10 mouse cellular contexts compared by ENCODE assay signal in genomic region chr5:16237972-16238371, GRCm38 (mm10).
A peak's percentile ranks its signal among the peaks of the same experiment; 100 is the strongest.
DNase-seq lines count a peak whose midpoint lies in the region; ATAC-seq lines count a peak whose summit lies in the region.
"Had no signal": no experiment of that assay in that cellular context is flagged by ENCODE, and none has a peak within 500 bp of the region (broad histone marks: within the 10 kb centered on the region; RNA-seq: fewer than 3 reads in every experiment).

No protein-coding gene starts in this region.

- H3K27ac ChIP-seq in kidney, embryonic 15.5 days: no peak overlapping the region
- peak overlapping the region; percentile 68 for H3K27ac ChIP-seq in forebrain, embryonic 15.5 days (replicated peaks)
- H3K27ac ChIP-seq in hindbrain, embryonic 13.5 days: peak overlapping the region; percentile 78
- no peak overlapping the region for H3K27ac ChIP-seq in midbrain, embryonic 10.5 days (replicated peaks)
- H3K27ac ChIP-seq: embryonic facial prominence, embryonic 15.5 days had no signal

- no peaks in the 10 kb centered on the region for H3K27me3 ChIP-seq in kidney, embryonic 15.5 days
- H3K27me3 ChIP-seq in forebrain, embryonic 15.5 days: no peaks in the 10 kb centered on the region
- H3K27me3 ChIP-seq in hindbrain, embryonic 13.5 days: no peaks in the 10 kb centered on the region
- no peaks in the 10 kb centered on the region for H3K27me3 ChIP-seq in midbrain, embryonic 10.5 days (ENCODE audit: low read depth, poor library complexity, severe bottlenecking)
- H3K27me3 ChIP-seq: embryonic facial prominence, embryonic 15.5 days; megakaryocyte, embryonic 14.5 days had no signal

- H3K9me3 ChIP-seq in kidney, embryonic 15.5 days (replicated peaks): no peaks in the 10 kb centered on the region
- no peaks in the 10 kb centered on the region for H3K9me3 ChIP-seq in forebrain, embryonic 15.5 days
- H3K9me3 ChIP-seq in hindbrain, embryonic 13.5 days: no peaks in the 10 kb centered on the region
- no peaks in the 10 kb centered on the region for H3K9me3 ChIP-seq in midbrain, embryonic 10.5 days (replicated peaks)
- H3K9me3 ChIP-seq: embryonic facial prominence, embryonic 15.5 days; megakaryocyte, embryonic 14.5 days had no signal

- no peaks in the 10 kb centered on the region for H3K36me3 ChIP-seq in kidney, embryonic 15.5 days
- H3K36me3 ChIP-seq in forebrain, embryonic 15.5 days: no peaks in the 10 kb centered on the region
- H3K36me3 ChIP-seq in hindbrain, embryonic 13.5 days: no peaks in the 10 kb centered on the region
- no peaks in the 10 kb centered on the region for H3K36me3 ChIP-seq in midbrain, embryonic 10.5 days
- H3K36me3 ChIP-seq: embryonic facial prominence, embryonic 15.5 days had no signal

- H3K4me3 ChIP-seq in kidney, embryonic 15.5 days (replicated peaks): no peak overlapping the region
- H3K4me3 ChIP-seq in forebrain, embryonic 15.5 days: no peak overlapping the region
- H3K4me3 ChIP-seq in hindbrain, embryonic 13.5 days: no peak overlapping the region
- H3K4me3 ChIP-seq in midbrain, embryonic 10.5 days: no peak overlapping the region
- H3K4me3 ChIP-seq: embryonic facial prominence, embryonic 15.5 days; megakaryocyte, embryonic 14.5 days had no signal

- whole genome bisulfite sequencing in kidney, embryonic 15.5 days: 49% methylated on average over 5 of the region's 5 CpGs
- 18% methylated on average over 5 of the region's 5 CpGs for WGBS in forebrain, embryonic 15.5 days
- WGBS in hindbrain, embryonic 13.5 days: 31% methylated on average over 5 of the region's 5 CpGs
- WGBS in midbrain, embryonic 10.5 days: 59% methylated on average over 5 of the region's 5 CpGs

- H3K9ac ChIP-seq in kidney, embryonic 15.5 days: no peak overlapping the region
- no peak overlapping the region for H3K9ac ChIP-seq in forebrain, embryonic 15.5 days (replicated peaks)
- H3K9ac ChIP-seq in hindbrain, embryonic 13.5 days: no peak overlapping the region
- H3K9ac ChIP-seq: embryonic facial prominence, embryonic 15.5 days had no signal

- no peak overlapping the region for H3K4me2 ChIP-seq in kidney, embryonic 15.5 days
- H3K4me2 ChIP-seq in forebrain, embryonic 15.5 days (replicated peaks): no peak overlapping the region
- H3K4me2 ChIP-seq in hindbrain, embryonic 13.5 days: no peak overlapping the region
- H3K4me2 ChIP-seq: embryonic facial prominence, embryonic 15.5 days had no signal

- no peak; the same call in 1 of the 2 replicates for ATAC-seq in kidney, embryonic 15.5 days (replicated peaks; ENCODE audit: low FRiP score)
- peak; percentile 41 for ATAC-seq in forebrain, embryonic 15.5 days (replicated peaks)
- peak; percentile 86 for ATAC-seq in hindbrain, embryonic 13.5 days (ENCODE audit: low FRiP score)
- ATAC-seq in inflammation-experienced regulatory T-cells, adult 6 months: no peak

- peak; percentile 11 for DNase-seq in kidney, adult 18-20 months
- peak; percentile 15 for DNase-seq in midbrain, embryonic 10.5 days (ENCODE audit: low spot score)
- DNase-seq in natural killer cell, adult 2 months (ENCODE audit: low spot score in 2 of 2): no peak
- no peak for DNase-seq in left cerebral cortex, adult 18-20 months (ENCODE audit: low spot score in 2 of 2)

- 0 out of 2 replicates have a peak, but pooled peaks cover 3% of the 10 kb centered on the region for H3K4me1 ChIP-seq in kidney, embryonic 15.5 days
- H3K4me1 ChIP-seq in forebrain, embryonic 15.5 days: peaks cover 34% of the 10 kb centered on the region
- peaks cover 30% of the 10 kb centered on the region for H3K4me1 ChIP-seq in hindbrain, embryonic 13.5 days (replicated peaks)
- peaks cover 20% of the 10 kb centered on the region for H3K4me1 ChIP-seq in midbrain, embryonic 10.5 days
- H3K4me1 ChIP-seq: embryonic facial prominence, embryonic 15.5 days; megakaryocyte, embryonic 14.5 days had no signal

Comparison
In these comparisons a context has a peak if more than half of its experiments do, and no peak if none do; other contexts are left out.
1. DNase-seq: peak in kidney, adult 18-20 months (single experiment) and midbrain, embryonic 10.5 days (single experiment); none in natural killer cell, adult 2 months (0 of 2) and left cerebral cortex, adult 18-20 months (0 of 2).
2. ATAC-seq: peak in forebrain, embryonic 15.5 days (single experiment) and hindbrain, embryonic 13.5 days (single experiment); none in kidney, embryonic 15.5 days (single experiment) and inflammation-experienced regulatory T-cells, adult 6 months (single experiment).
3. H3K27ac ChIP-seq: peak in forebrain, embryonic 15.5 days (single experiment) and hindbrain, embryonic 13.5 days (single experiment); none in kidney, embryonic 15.5 days (single experiment) and midbrain, embryonic 10.5 days (single experiment).